Mouse (Mus musculus): Measurements from ENCODE around the gene Arid2. TPM values are rescaled to one million over a fixed set of nuclear protein-coding genes. Genes with fewer than 3 reads are reported as not detected.
A peak's percentile ranks its signal among the peaks of the same experiment; 100 is the strongest.
"Not testable (repeated sequence)": the region's sequence is repeated elsewhere in the genome, so short reads cannot be mapped to it uniquely, and the experiment has no call there.

Gene Arid2
- polyA plus RNA-seq, 1 experiment from 2014 or later: 16.8 TPM

DNA sequence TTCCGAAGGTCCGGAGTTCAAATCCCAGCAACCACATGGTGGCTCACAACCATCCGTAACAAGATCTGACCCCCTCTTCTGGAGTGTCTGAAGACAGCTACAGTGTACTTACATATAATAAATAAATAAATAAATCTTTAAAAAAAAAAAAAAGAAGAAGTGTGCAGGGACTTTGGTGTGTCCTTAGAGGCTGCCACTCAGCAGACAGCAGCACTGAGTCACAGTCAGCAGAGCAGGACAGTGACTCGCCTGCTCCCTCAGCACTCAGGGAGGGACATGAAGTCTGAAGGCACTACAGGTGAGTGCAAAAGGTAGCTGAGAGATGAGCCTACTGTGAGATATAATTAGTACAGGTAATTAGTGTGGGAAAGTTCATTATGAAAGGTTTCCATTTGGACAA lies 41.4 kb downstream of the Arid2 start:
- ATAC-seq; H3K9ac ChIP-seq; H3K9me3 ChIP-seq; H3K4me3 ChIP-seq (replicated peaks); H3K4me1 ChIP-seq (replicated peaks); H3K27me3 ChIP-seq (replicated peaks); H3K4me2 ChIP-seq (replicated peaks); H3K27ac ChIP-seq; H3K36me3 ChIP-seq: not testable (repeated sequence)
- WGBS: 94% methylated on average over 3 of the region's 4 CpGs

DNA sequence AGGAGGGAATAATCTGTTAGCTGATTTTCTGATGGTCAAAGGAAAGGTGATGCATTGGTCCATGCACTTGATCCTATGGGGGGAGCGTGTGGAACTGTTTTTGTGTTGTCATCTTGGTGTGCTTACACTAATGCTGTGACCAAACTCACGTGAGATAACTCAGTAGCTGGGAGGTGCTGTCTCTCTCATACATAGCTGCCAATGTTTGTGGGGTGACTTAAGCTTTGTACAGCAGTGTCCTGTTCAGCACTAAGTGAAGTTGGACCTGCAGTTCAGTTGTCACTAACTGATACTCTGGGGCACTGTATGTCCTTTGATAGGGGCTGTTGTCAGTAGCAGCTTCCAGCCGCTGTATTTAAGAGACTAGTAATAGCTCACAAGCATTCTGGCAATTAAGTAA lies 43.2 kb downstream of the Arid2 start:
- no peaks in the 10 kb centered on the region for H3K9me3 ChIP-seq
- H3K27ac ChIP-seq: no peak overlapping the region
- 66% methylated on average over 3 of the region's 3 CpGs for WGBS
- H3K4me2 ChIP-seq (replicated peaks): no peak overlapping the region
- no peak for ATAC-seq
- H3K4me1 ChIP-seq (replicated peaks): 0 out of 2 replicates have a peak, but pooled peaks cover 3% of the 10 kb centered on the region
- H3K9ac ChIP-seq: no peak overlapping the region
- no peak overlapping the region for H3K4me3 ChIP-seq (replicated peaks)
- H3K36me3 ChIP-seq: no peaks in the 10 kb centered on the region
- H3K27me3 ChIP-seq (replicated peaks): no peaks in the 10 kb centered on the region

GRCm38 (mm10) chr15:96332468-96333213 lies 45.3 kb downstream of the Arid2 start:
- Histone ChIP-seq H3K4me2 (replicated peaks) (no peak overlapping the region), H3K9me3 (no peaks in the 10 kb centered on the region), H3K4me1 (replicated peaks) (0 out of 2 replicates have a peak, but pooled peaks cover 3% of the 10 kb centered on the region), H3K36me3 (no peaks in the 10 kb centered on the region), H3K4me3 (replicated peaks) (no peak overlapping the region), H3K27me3 (replicated peaks) (no peaks in the 10 kb centered on the region), H3K9ac (no peak overlapping the region), H3K27ac (no peak overlapping the region)
- 0 out of 2 replicates have a peak, but pooled peaks have one; percentile 3 for ATAC-seq
- WGBS: 83% methylated on average over 9 of the region's 9 CpGs

GRCm38 (mm10) chr15:96333350-96333749 lies 46.0 kb downstream of the Arid2 start:
- H3K4me3 ChIP-seq (replicated peaks): no peak overlapping the region
- no peaks in the 10 kb centered on the region for H3K9me3 ChIP-seq
- no peaks in the 10 kb centered on the region for H3K27me3 ChIP-seq (replicated peaks)
- H3K9ac ChIP-seq: no peak overlapping the region
- ATAC-seq: peak; percentile 56; the same call in 1 of the 2 replicates
- 69% methylated on average over 5 of the region's 5 CpGs for WGBS
- H3K27ac ChIP-seq: no peak overlapping the region
- no peaks in the 10 kb centered on the region for H3K36me3 ChIP-seq
- H3K4me2 ChIP-seq (replicated peaks): no peak overlapping the region
- 0 out of 2 replicates have a peak, but pooled peaks cover 3% of the 10 kb centered on the region for H3K4me1 ChIP-seq (replicated peaks)

GRCm38 (mm10) chr15:96340924-96341323 lies 53.6 kb downstream of the Arid2 start:
- ATAC-seq: peak; percentile 83
- 65% methylated on average over 2 of the region's 2 CpGs for WGBS

GRCm38 (mm10) chr15:96342097-96342496 lies 54.8 kb downstream of the Arid2 start:
- Histone ChIP-seq H3K9ac (no peak overlapping the region), H3K9me3 (no peaks in the 10 kb centered on the region), H3K27me3 (replicated peaks) (no peaks in the 10 kb centered on the region), H3K4me2 (replicated peaks) (no peak overlapping the region), H3K36me3 (no peaks in the 10 kb centered on the region), H3K27ac (no peak overlapping the region), H3K4me1 (replicated peaks) (no peaks in the 10 kb centered on the region; the same call in 1 of the 2 replicates), H3K4me3 (replicated peaks) (no peak overlapping the region)
- WGBS: 93% methylated on average over 8 of the region's 8 CpGs
- no peak for ATAC-seq

More at GRCm38 (mm10) chr15:96340924-96341323, 53.6 kb downstream of the Arid2 start:
- no peaks in the 10 kb centered on the region; the same call in 1 of the 2 replicates for H3K4me1 ChIP-seq (replicated peaks)
- no peaks in the 10 kb centered on the region for H3K9me3 ChIP-seq
- no peak overlapping the region for H3K9ac ChIP-seq
- H3K27me3 ChIP-seq (replicated peaks): no peaks in the 10 kb centered on the region
- H3K36me3 ChIP-seq: no peaks in the 10 kb centered on the region
- no peak overlapping the region for H3K27ac ChIP-seq
- H3K4me3 ChIP-seq (replicated peaks): no peak overlapping the region
- no peak overlapping the region for H3K4me2 ChIP-seq (replicated peaks)

DNA sequence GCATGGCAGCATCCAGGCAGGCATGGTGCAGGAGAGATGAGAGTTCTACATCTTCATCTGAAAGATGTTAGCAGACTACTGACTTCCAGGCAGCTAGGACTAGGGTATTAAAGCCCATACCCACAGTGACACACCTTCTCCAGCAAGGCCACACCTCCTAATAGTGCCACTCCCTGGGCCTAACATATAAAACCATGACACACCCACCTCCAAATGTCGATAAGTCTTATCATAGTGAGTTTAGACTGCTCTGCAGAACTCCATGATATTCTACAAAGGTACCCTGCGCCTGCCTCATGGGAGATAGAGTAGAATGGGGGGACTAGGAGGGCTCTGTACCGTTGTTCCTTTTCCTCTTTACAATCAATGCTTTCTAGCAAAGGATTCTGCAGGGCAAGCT lies 55.6 kb downstream of the Arid2 start:
- Histone ChIP-seq H3K9ac (no peak overlapping the region), H3K27me3 (replicated peaks) (no peaks in the 10 kb centered on the region), H3K4me3 (replicated peaks) (no peak overlapping the region), H3K27ac (no peak overlapping the region), H3K36me3 (no peaks in the 10 kb centered on the region), H3K9me3 (no peaks in the 10 kb centered on the region), H3K4me1 (replicated peaks) (no peaks in the 10 kb centered on the region; the same call in 1 of the 2 replicates), H3K4me2 (replicated peaks) (no peak overlapping the region)
- peak; percentile 76 for ATAC-seq
- WGBS: 77% methylated on average over 3 of the region's 3 CpGs

GRCm38 (mm10) chr15:96344591-96345285 lies 57.4 kb downstream of the Arid2 start:
- Histone ChIP-seq H3K4me1 (replicated peaks) (no peaks in the 10 kb centered on the region; the same call in 1 of the 2 replicates), H3K4me3 (replicated peaks) (no peak overlapping the region), H3K27ac (0 out of 2 replicates have a peak overlapping the region, but pooled peaks have one; percentile 14), H3K9ac (no peak overlapping the region), H3K36me3 (no peaks in the 10 kb centered on the region), H3K4me2 (replicated peaks) (no peak overlapping the region), H3K9me3 (no peaks in the 10 kb centered on the region), H3K27me3 (replicated peaks) (no peaks in the 10 kb centered on the region)
- peak; percentile 72 for ATAC-seq
- 56% methylated on average over 6 of the region's 7 CpGs for WGBS

GRCm38 (mm10) chr15:96345312-96345849 lies 58.1 kb downstream of the Arid2 start:
- Histone ChIP-seq H3K9ac (no peak overlapping the region), H3K27me3 (replicated peaks) (no peaks in the 10 kb centered on the region), H3K4me2 (replicated peaks) (no peak overlapping the region), H3K4me1 (replicated peaks) (no peaks in the 10 kb centered on the region; the same call in 1 of the 2 replicates), H3K9me3 (no peaks in the 10 kb centered on the region), H3K4me3 (replicated peaks) (no peak overlapping the region), H3K36me3 (peaks cover 2% of the 10 kb centered on the region; the same call in 1 of the 2 replicates), H3K27ac (0 out of 2 replicates have a peak overlapping the region, but pooled peaks have one; percentile 14)
- no peak for ATAC-seq
- WGBS: 70% methylated on average over 6 of the region's 6 CpGs

DNA sequence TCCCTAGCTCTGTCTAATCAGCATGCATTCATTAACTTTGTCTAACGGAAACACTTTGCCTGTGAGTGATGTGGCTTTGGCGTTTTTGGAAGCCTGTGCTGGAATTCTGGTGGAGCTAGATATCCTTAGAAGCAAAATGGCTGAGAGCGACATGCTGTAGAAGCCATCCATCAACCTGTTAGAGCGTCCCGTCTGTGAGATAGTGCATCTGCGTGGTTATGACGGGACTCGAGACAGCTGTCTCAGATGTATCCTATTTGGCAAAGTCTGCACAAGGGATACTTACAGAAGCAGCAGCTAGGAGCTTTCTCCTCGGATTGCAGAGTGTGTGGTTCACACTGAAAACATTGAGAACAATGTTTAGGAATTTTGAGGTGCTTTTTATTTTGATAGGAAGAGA lies 64.1 kb downstream of the Arid2 start:
- Histone ChIP-seq H3K36me3 (peaks cover 23% of the 10 kb centered on the region), H3K9ac (no peak overlapping the region), H3K4me1 (replicated peaks) (no peaks in the 10 kb centered on the region), H3K27ac (no peak overlapping the region), H3K4me3 (replicated peaks) (no peak overlapping the region), H3K9me3 (no peaks in the 10 kb centered on the region), H3K27me3 (replicated peaks) (no peaks in the 10 kb centered on the region), H3K4me2 (replicated peaks) (no peak overlapping the region)
- WGBS: 90% methylated on average over 9 of the region's 9 CpGs
- no peak for ATAC-seq

DNA sequence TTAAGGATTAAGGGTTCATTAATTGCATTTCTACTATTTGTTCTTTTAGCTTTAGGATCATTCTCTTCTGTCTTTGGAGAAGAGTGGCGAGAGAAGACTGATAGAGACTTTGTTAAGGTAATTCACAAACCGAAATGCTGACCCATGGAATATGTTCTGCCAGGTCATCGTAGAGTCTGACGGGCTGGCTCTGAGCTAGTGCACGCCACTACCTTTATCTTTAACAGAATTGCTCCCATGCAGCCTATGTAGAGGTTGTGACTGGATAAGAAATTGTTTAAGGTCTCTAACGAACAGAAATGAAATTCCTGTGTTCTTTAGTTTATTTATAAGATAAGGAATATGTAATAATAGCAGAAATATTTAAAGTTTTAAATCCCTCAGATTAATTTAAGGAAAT lies 71.6 kb downstream of the Arid2 start:
- H3K4me1 ChIP-seq (replicated peaks): no peaks in the 10 kb centered on the region
- H3K27me3 ChIP-seq (replicated peaks): no peaks in the 10 kb centered on the region
- peaks cover 19% of the 10 kb centered on the region for H3K36me3 ChIP-seq
- H3K9me3 ChIP-seq: no peaks in the 10 kb centered on the region
- no peak overlapping the region for H3K27ac ChIP-seq
- WGBS: 90% methylated on average over 6 of the region's 6 CpGs
- no peak for ATAC-seq
- no peak overlapping the region for H3K9ac ChIP-seq
- no peak overlapping the region for H3K4me3 ChIP-seq (replicated peaks)
- H3K4me2 ChIP-seq (replicated peaks): no peak overlapping the region

GRCm38 (mm10) chr15:96360614-96361013 lies 73.3 kb downstream of the Arid2 start:
- ATAC-seq: no peak
- H3K36me3 ChIP-seq: peaks cover 21% of the 10 kb centered on the region
- no peak overlapping the region for H3K27ac ChIP-seq
- H3K4me2 ChIP-seq (replicated peaks): no peak overlapping the region
- 59% methylated on average over 5 of the region's 5 CpGs for WGBS
- no peaks in the 10 kb centered on the region for H3K27me3 ChIP-seq (replicated peaks)
- H3K9ac ChIP-seq: no peak overlapping the region
- no peak overlapping the region for H3K4me3 ChIP-seq (replicated peaks)
- no peaks in the 10 kb centered on the region for H3K9me3 ChIP-seq
- H3K4me1 ChIP-seq (replicated peaks): no peaks in the 10 kb centered on the region
